Mouse (Mus musculus): ENCODE data around the gene Tmem14a. TPM values are rescaled to one million over a fixed set of nuclear protein-coding genes. Genes with fewer than 3 reads are reported as not detected.
"Not testable (repeated sequence)": the region's sequence is repeated elsewhere in the genome, so short reads cannot be mapped to it uniquely, and the experiment has no call there.

Gene Tmem14a
- polyA plus RNA-seq (2015; fragmentation: Nextera tagmentation; extraction: Ambion mirVana), result 15.5 and 16.3 TPM in 2 replicates

DNA sequence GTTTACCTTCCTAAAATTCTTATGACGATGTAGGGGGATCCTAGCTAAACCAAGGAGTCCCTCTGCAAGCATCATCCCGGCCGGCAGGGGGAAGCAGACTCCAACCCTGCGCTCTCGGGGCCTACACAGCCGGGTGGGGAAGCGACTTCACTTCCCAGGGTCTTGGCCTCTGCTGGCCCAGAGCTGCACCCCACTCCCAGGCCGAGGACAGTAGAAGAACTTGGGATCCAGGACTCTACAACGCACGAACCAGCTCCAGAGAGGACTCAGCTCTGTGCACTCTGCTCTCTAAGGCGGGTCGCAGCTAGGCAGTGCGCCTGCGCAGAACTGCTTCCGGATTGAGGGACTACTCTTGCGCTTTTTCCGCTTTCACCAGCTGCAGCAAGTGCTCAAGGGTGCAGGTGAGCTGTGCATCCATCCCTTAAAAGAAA is at the start of gene Tmem14a:
TSS of gene Tmem14a (plus strand) at position 87 of the 431 bp plus-strand sequence.
- H3K27me3 ChIP-seq (replicated peaks), result no peaks in the 10 kb centered on the region
- under 1% methylated on average over 17 of the region's 17 CpGs for WGBS
- H3K9ac ChIP-seq, result peak within 1 kb of the TSS; percentile 61
- peak within 1 kb of the TSS; percentile 77 for H3K27ac ChIP-seq
- no peaks in the 10 kb centered on the region for H3K36me3 ChIP-seq (replicated peaks)
- peak; percentile 98 for ATAC-seq (replicated peaks)
- no peaks in the 10 kb centered on the region for H3K9me3 ChIP-seq
- H3K4me3 ChIP-seq, result peak within 1 kb of the TSS; percentile 61
- H3K4me2 ChIP-seq, result peak within 1 kb of the TSS; percentile 72
- peaks cover 9% of the 10 kb centered on the region for H3K4me1 ChIP-seq

DNA sequence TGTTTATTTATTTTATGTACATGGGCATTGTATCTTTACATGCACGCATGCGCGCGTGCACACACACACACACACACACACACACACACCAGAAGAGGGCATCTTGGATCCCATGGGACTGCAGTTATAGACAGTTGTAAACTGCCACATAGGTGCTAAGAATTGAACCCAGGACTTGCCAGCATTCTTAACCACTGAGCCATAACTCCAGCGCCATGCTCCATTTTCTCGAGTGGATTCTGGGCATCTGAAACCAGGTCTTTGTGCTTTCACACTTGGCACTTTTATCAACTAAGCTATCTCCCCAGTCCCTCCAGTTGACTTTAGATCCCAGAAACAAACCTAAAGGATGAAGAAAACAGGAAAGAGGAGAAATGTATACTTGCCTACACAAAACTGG is 33.2 kb upstream of the Tmem14a start:
- Histone ChIP-seq H3K27ac (no peak overlapping the region), H3K9me3 (no peaks in the 10 kb centered on the region), H3K4me2 (no peak overlapping the region), H3K4me3 (no peak overlapping the region), H3K9ac (no peak overlapping the region), H3K27me3 (replicated peaks) (no peaks in the 10 kb centered on the region), H3K36me3 (replicated peaks) (no peaks in the 10 kb centered on the region), H3K4me1 (no peaks in the 10 kb centered on the region)
- 95% methylated on average over 6 of the region's 6 CpGs for WGBS
- ATAC-seq (replicated peaks), result no peak

DNA sequence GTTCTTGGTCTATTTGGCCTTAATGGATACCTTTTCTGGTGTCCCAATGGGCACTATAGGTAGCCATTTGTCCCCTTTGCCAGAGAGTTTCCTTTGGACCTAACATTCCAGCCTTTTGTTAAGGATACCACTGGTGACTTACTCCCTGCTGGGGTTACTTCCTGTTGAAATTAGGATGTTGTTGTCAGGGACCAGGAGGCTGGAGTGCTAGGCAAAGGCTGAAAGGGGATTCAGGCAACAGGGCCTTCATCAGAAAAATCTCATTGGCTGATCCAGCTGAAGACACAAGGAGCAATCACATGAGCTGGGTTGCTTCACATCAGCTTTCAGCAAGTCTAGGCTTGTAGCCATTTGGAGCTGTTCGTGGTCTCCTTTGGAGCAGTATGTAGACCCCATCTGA is 12.1 kb upstream of the Tmem14a start:
- ATAC-seq (replicated peaks), result no peak
- no peak overlapping the region for H3K27ac ChIP-seq
- 96% methylated on average over 1 of the region's 1 CpGs for WGBS

DNA sequence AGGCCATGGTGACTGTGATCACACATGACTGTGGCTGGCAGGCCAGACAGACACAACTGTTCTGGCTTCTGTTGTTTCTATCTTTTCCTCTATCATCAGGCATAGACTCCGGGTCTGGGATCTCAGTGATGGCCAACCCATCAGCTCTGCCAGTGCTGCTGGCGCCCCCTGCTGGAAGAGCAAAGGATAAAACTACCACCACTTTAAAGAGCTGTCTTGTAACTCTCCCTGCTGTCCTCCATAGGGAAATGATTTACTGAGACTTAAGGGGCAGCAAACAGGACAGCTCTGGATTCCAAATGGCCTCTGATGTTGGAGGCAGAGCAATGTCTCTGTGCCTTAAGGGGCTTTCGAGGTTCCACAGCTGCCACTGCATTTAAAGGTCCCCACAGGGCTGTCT is 4.8 kb upstream of the Tmem14a start:
- not testable (repeated sequence) for H3K4me1 ChIP-seq; H3K9me3 ChIP-seq; H3K4me3 ChIP-seq; H3K27ac ChIP-seq; H3K27me3 ChIP-seq (replicated peaks); H3K9ac ChIP-seq; H3K4me2 ChIP-seq; ATAC-seq (replicated peaks); H3K36me3 ChIP-seq (replicated peaks)
- WGBS, result 22% methylated on average over 3 of the region's 3 CpGs

More for the DNA sequence above, 12.1 kb upstream of the Tmem14a start:
- no peak overlapping the region for H3K4me2 ChIP-seq
- H3K4me3 ChIP-seq, result no peak overlapping the region
- H3K27me3 ChIP-seq (replicated peaks), result no peaks in the 10 kb centered on the region
- no peak overlapping the region for H3K9ac ChIP-seq
- H3K4me1 ChIP-seq, result no peaks in the 10 kb centered on the region
- no peaks in the 10 kb centered on the region for H3K36me3 ChIP-seq (replicated peaks)
- H3K9me3 ChIP-seq, result no peaks in the 10 kb centered on the region

DNA sequence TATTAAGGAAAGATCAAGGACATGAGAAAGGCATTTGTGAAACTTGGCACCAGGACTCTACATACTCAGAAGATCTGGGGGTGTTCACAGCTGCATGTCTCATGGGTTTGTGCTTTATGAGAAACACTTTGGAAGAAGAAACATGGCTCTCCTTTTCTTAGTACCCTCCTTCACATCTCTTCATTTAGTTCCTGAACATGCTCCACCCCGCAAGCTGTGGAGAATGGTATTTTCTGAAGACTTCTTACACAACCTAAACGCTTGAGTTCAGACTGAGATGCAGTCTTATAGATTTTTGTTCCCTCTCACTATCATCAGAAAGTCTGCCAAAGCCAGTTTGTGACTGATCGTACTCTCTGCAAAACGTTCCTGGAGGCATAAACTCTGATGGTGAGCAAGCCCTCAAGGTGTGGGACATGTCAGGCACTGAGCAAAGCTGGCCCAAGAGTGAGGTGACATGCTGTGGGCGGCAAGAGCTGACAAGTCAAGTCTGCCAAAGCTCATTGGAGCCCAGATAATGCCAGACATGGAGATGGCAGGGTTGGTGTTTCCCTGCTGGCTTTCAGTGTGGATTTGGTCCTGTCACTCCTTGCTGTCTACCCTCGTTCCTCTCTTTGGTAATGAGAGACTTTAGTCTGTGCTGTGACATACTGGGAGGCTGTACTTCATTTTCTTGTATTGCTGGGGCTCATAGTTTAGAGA is 4.2 kb upstream of the Tmem14a start:
- 77% methylated on average over 6 of the region's 6 CpGs for WGBS

DNA sequence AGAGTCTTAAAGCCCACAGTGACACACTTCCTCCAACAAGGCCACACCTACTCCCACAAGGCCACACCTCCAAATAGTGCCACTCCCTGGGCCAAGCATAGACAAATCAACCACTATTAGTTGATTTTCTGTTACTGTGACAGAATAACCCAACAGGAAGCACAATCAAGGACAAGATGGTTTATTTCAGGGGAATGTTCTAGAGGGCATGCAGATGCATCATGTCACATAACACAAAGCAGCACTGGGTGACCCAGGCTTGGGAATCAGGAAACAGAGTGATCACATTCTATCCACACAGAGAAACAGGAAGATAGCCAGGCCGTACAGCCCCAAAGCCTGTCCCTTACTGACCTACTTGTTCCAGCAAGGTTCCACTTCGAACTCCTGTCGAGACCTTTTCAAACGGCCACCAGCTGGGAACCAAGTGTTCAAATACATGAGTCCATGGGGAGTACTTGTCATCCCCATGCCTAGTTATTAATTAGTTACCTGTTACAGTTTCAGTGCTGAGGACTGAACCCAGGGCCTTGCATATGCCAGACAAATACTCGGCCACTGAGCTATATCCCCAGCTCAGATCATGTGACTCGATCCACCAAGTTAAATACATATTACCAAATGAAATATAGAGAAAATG is 9.5 kb downstream of the Tmem14a start:
- Histone ChIP-seq H3K9ac (no peak overlapping the region), H3K4me3 (no peak overlapping the region), H3K4me1 (no peaks in the 10 kb centered on the region), H3K27ac (no peak overlapping the region), H3K4me2 (no peak overlapping the region), H3K36me3 (replicated peaks) (0 out of 2 replicates have a peak, but pooled peaks cover 2% of the 10 kb centered on the region), H3K9me3 (no peaks in the 10 kb centered on the region), H3K27me3 (replicated peaks) (no peaks in the 10 kb centered on the region)
- ATAC-seq (replicated peaks), result no peak
- 92% methylated on average over 6 of the region's 6 CpGs for WGBS

More for the DNA sequence above, 4.2 kb upstream of the Tmem14a start:
- H3K4me2 ChIP-seq; H3K9me3 ChIP-seq; H3K4me1 ChIP-seq; ATAC-seq (replicated peaks); H3K27ac ChIP-seq; H3K36me3 ChIP-seq (replicated peaks); H3K9ac ChIP-seq; H3K4me3 ChIP-seq; H3K27me3 ChIP-seq (replicated peaks): not testable (repeated sequence)

DNA sequence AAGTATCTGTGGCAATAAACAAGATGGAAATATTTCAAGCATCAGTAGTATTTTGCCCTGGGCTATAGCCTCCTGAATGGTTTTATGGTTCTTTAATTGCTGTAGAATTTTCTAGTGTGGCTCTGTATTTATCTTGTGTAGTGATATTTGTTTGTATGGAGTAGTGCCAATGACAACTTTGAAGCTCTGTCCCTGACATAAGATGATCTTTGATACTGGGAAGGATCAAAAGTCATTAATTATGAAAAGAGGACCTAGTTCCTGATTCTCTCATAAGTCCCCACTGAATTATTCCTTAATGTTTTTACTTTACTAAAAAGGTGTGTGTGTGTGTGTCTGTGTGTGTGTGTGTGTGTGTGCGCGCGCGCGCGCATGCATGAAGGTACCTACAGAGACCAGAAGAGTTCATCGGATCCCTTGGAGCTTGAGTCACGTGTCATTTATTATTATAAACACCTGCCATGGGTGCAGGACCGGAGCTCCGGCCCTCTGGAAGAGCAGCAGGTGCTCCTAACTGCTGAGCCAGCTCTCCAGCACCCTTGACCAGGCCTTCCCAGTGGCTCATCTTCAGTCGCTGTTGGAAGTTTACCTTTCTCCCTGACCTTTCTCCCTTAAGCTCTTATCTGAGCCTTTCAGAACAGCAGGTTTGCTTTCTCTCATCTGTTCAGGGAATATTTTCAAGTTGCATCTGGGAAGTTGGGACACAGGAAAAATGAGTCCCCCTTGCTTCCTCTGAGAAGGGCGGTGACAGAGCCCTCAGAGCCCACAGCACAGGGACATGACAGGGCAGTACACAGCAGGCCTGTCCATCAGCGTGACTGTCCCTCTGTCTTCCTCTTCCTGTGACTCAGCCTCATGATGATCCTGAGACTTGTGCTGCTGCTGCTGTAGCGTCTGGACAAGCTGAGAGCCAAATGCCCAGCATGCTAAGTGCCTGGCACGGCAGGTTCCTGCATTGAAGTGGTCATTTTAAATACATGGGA is 10.7 kb downstream of the Tmem14a start:
- not testable (repeated sequence) for H3K36me3 ChIP-seq (replicated peaks); H3K4me3 ChIP-seq; H3K4me1 ChIP-seq; H3K9me3 ChIP-seq; H3K9ac ChIP-seq; ATAC-seq (replicated peaks); H3K27ac ChIP-seq; H3K4me2 ChIP-seq; H3K27me3 ChIP-seq (replicated peaks)
- WGBS, result 81% methylated on average over 15 of the region's 15 CpGs

DNA sequence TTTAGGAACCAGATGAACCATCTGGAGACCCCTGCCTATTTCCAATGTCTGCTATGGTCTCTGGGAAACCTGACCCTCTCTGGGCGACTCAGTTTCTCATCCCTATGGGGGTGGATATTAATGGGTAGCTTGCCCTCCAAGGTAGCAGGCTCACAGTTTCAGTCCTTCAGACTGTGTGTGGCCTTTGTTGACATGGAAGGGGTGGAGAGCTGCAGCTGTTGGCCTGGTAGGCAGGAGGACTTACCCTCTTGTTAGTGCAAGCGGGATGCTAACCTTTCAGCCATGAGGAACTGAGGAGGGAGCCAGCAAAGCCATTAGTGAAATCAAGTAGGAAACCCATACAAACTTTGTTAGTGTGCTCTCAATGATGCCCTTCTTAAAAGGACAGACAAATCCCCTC is 12.0 kb downstream of the Tmem14a start:
- Histone ChIP-seq H3K4me2 (no peak overlapping the region), H3K27me3 (replicated peaks) (no peaks in the 10 kb centered on the region), H3K4me3 (no peak overlapping the region), H3K9ac (no peak overlapping the region), H3K4me1 (no peaks in the 10 kb centered on the region), H3K9me3 (no peaks in the 10 kb centered on the region), H3K27ac (no peak overlapping the region), H3K36me3 (replicated peaks) (0 out of 2 replicates have a peak, but pooled peaks cover 2% of the 10 kb centered on the region)
- ATAC-seq (replicated peaks), result no peak
- WGBS, result 81% methylated on average over 2 of the region's 2 CpGs

DNA sequence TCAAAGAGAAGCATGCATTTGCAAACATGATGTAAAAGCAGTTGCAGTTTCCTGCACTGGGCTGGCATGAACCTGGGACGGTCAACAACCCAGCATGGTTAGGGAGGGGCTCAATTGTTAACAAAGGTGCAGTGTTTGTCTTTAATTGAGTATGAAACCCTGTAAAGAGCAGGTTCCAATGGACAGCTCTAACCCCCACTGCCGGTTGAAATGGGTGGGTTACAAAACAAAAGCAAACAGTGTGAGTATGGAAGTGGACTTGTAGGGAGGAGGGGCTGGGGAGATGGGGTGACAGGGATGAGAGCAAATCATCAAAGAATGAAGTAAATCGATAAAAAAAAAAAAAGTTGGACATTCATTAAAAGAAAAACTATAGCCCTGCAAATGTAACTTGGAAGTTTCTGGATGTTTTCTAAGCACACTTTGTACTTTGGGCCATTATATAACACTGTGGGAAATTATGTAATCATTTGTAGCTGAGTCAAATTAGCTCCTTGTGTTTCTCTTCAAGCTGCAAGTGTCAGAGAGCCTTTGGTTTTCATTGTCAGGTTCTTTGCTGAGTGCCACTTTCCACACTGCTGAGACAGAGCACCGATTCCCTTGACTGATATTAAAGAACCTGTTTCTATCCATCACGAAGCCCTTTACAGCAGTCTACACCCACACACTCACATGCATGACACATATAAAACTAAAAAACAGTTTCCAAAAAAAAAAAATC is 13.5 kb downstream of the Tmem14a start:
- no peaks in the 10 kb centered on the region for H3K27me3 ChIP-seq (replicated peaks)
- no peak overlapping the region for H3K4me3 ChIP-seq
- WGBS, result 59% methylated on average over 5 of the region's 5 CpGs
- H3K4me2 ChIP-seq, result no peak overlapping the region
- H3K9me3 ChIP-seq, result no peaks in the 10 kb centered on the region
- H3K36me3 ChIP-seq (replicated peaks), result 0 out of 2 replicates have a peak, but pooled peaks cover 1% of the 10 kb centered on the region
- ATAC-seq (replicated peaks), result no peak
- H3K27ac ChIP-seq, result no peak overlapping the region
- H3K4me1 ChIP-seq, result no peaks in the 10 kb centered on the region
- H3K9ac ChIP-seq, result no peak overlapping the region

DNA sequence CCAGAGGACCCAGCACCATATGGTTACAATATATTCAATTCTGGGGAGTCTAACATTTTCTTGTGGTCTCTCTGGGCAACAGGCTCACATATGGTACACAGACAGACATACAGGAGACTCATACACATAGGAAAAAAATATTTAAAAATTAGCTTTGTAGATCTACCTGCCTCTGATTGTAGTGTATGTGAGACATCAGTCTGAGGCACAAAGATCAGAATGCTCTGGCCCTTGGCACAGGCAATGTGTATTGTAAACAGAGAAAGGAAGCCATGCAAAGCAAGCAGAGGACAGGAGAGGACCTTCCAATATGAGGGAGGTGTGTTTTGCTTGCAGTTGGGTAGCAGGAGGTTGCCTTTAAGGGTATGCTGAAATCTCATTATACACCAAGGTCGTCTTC is 14.1 kb downstream of the Tmem14a start:
- no peaks in the 10 kb centered on the region for H3K4me1 ChIP-seq
- H3K4me2 ChIP-seq, result no peak overlapping the region
- ATAC-seq (replicated peaks), result no peak
- no peaks in the 10 kb centered on the region for H3K9me3 ChIP-seq
- WGBS, result 92% methylated on average over 1 of the region's 1 CpGs
- H3K4me3 ChIP-seq, result no peak overlapping the region
- no peak overlapping the region for H3K27ac ChIP-seq
- no peak overlapping the region for H3K9ac ChIP-seq
- H3K36me3 ChIP-seq (replicated peaks), result no peaks in the 10 kb centered on the region
- no peaks in the 10 kb centered on the region for H3K27me3 ChIP-seq (replicated peaks)

DNA sequence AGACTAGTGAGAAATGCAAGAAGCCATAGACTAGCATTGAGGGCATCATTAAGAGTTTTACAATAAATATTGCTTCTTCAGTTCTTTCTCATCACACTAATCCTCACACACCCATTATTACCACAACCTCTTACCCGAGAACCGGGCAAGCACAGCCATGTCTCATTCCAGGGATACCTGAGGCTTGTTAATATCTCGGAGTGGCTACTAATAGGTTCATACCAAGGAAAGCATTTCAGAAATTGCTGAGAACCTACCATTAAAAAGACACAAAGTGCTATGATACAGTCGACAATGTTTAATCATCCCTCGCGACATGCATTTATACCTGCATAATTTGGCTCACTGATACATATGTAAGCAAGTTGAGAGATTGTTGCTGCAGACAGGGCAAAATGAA is 17.0 kb downstream of the Tmem14a start:
- Histone ChIP-seq H3K36me3 (replicated peaks) (no peaks in the 10 kb centered on the region), H3K4me2 (no peak overlapping the region), H3K27ac (no peak overlapping the region), H3K4me1 (no peaks in the 10 kb centered on the region), H3K9me3 (no peaks in the 10 kb centered on the region), H3K9ac (no peak overlapping the region), H3K4me3 (no peak overlapping the region), H3K27me3 (replicated peaks) (no peaks in the 10 kb centered on the region)
- no peak for ATAC-seq (replicated peaks)
- 96% methylated on average over 6 of the region's 6 CpGs for WGBS
